Mouse (Mus musculus): ENCODE measurements around the gene Myl4.

Gene Myl4

DNA sequence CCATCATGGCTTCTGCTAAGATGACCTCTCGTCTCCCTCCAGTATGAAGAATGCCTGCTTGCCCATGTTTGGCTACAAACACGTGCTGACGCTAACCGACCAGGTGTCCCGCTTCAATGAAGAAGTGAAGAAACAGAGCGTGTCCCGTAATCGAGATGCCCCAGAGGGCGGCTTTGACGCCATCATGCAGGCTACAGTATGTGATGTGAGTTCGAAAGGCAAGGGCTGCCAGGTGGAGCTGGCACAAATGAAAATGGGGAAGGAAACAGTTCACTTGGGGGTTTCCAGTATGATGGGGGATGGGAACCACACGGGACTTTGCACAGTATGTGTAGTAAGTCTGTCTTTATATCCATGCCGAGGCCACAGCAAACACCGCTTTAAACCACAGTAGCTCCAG lies 86.5 kb downstream of the Myl4 start:
- 95% methylated on average over 14 of the region's 14 CpGs for WGBS

DNA sequence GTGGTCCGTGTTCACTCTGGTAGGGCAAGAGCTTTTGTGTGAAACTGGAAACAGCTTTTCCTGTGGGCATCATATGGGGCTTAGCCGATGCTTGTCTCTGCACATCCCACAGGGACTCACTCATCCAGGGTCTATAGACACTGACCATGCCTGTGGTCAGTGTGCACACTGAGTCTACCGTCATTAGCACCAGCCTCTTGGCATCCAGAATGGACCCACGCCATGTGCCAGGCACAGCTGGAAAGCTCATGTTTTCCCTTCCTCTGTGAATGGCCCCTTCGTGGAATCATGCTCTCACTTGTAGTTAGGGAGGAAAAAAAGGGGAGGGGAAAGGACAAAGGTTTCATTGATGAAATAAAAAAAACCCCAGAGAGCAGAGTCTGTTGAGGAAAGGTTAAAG lies 87.5 kb downstream of the Myl4 start:
- WGBS, result 60% methylated on average over 5 of the region's 5 CpGs

DNA sequence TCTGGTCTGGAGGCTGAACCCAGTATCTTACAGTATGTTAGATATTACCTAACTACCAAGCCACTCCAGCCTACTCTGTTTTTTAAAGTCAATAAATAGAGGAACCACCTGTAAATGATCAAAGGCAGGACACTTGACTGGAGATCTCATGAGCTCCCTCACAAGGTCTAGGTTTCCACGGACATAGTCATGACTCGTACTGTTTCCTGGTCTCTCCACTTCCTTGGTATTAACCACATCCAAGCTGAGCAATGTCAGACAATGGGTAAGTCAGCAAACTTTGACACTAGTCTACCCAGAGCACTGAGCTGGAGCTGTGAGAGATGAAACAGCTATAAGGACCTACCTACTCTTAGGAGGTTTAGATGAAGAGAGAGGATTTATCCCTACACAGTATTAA lies 88.4 kb downstream of the Myl4 start:
- 67% methylated on average over 2 of the region's 2 CpGs for WGBS

DNA sequence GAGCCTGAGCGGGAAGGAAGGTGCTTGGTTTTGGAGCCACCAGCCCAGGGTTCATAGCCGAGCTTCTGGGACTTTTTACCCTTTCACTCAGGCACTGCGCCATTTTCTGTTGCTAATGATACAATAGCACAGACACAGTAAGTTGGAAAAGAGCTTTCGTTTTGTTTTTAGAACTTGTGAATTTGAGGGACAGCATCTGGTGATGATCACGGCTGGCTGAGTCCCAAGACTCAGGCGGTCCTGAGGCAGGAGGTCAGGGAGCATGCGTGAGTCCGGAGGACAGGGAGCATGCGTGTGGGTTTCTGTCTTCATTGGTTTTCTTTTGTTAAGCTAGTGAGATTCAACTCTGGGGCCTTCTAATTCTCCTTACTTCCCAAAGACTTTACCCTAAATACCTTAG lies 89.2 kb downstream of the Myl4 start:
- 87% methylated on average over 9 of the region's 9 CpGs for WGBS

DNA sequence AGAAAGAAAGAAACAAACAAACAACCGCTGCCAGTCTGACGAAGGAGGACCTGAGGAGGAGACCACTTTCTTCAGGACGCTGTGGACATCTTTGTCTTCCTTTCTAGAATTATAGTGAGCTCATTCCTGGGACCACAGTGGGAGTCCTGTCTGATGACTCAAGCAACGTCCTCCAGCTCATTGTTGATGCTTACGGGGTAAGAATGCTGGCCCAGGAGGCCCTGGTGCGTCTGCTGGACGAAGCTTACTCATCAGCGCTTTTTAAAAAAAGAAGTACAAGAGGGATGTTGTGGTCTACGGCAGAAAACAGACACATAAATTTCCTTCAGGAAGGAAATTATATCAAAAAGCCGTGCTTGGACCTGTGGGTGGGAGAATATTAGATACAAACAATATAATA lies 90.4 kb downstream of the Myl4 start:
- 72% methylated on average over 10 of the region's 10 CpGs for WGBS

DNA sequence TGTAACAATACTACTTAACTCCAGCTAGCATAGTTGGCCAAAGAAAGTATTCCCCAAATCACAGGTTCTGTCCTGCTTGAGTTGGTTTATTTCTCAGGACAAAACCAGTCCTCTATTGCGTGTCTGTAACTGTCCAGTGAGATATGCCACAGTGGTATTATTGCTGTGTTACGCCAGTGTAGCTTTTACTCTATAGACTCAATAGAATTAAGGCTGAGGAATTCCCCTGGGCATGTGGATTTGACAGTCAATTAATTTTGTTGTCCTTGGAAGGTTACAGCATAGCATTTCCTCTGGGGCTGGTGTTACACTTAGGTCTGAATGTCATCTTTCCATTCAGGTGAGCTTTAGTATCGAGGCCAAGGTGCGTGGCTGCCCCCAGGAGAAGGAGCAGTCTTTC lies 92.8 kb downstream of the Myl4 start:
- 91% methylated on average over 4 of the region's 4 CpGs for WGBS

All from cerebral cortex, adult 2 months (tissue).